Mouse (Mus musculus): ENCODE measurements at regions not wholly inside any gene's neighbourhood (a gene's known extent, or its start where the extent isn't known, plus 50 kb on each side); places are given as distances from the start of the nearest gene placed in this dataset.
A peak's percentile ranks its signal among the peaks of the same experiment; 100 is the strongest.

GRCm38 (mm10) chr3:35295746-35296145, 458.2 kb upstream of the Atp11b start:
- Histone ChIP-seq H3K4me3 (ENCODE audit: low read length) (no peak overlapping the region), H3K36me3 (ENCODE audit: insufficient read depth, low read length) (no peaks in the 10 kb centered on the region), H3K9me3 (ENCODE audit: low read length) (peaks cover 2% of the 10 kb centered on the region; the same call in 1 of the 2 replicates), H3K4me2 (ENCODE audit: low read depth, low read length) (no peak overlapping the region), H3K27me3 (ENCODE audit: insufficient read depth, low read length) (no peaks in the 10 kb centered on the region), H3K9ac (replicated peaks; ENCODE audit: low read length) (no peak overlapping the region), H3K4me1 (ENCODE audit: insufficient read depth, low read length) (no peaks in the 10 kb centered on the region), H3K27ac (no peak overlapping the region)
- 82% methylated on average over 4 of the region's 4 CpGs for WGBS
- no peak for TF ChIP-seq CTCF (IDR thresholded peaks at IDR 0.05; ENCODE audit: low read depth)
- no peak for DNase-seq (ENCODE audit: low spot score)
- no peak for ATAC-seq

GRCm38 (mm10) chr3:35299036-35299435, 454.9 kb upstream of the Atp11b start:
- no peak overlapping the region for H3K4me3 ChIP-seq (ENCODE audit: low read length)
- no peaks in the 10 kb centered on the region for H3K4me1 ChIP-seq (ENCODE audit: insufficient read depth, low read length)
- no peak overlapping the region for H3K9ac ChIP-seq (replicated peaks; ENCODE audit: low read length)
- H3K27ac ChIP-seq = no peak overlapping the region
- TF ChIP-seq CTCF (IDR thresholded peaks at IDR 0.05; ENCODE audit: low read depth) = no peak
- ATAC-seq (no peak), DNase-seq (ENCODE audit: low spot score) (peak; percentile 28)
- H3K27me3 ChIP-seq (ENCODE audit: insufficient read depth, low read length) = no peaks in the 10 kb centered on the region
- no peaks in the 10 kb centered on the region for H3K36me3 ChIP-seq (ENCODE audit: insufficient read depth, low read length)
- peaks cover 8% of the 10 kb centered on the region for H3K9me3 ChIP-seq (ENCODE audit: low read length)
- no peak overlapping the region for H3K4me2 ChIP-seq (ENCODE audit: low read depth, low read length)

- 88% methylated on average over 4 of the region's 4 CpGs for WGBS
- H3K4me2 ChIP-seq (ENCODE audit: low read depth, low read length) = no peak overlapping the region
- no peak for ATAC-seq
- DNase-seq (ENCODE audit: low spot score) = no peak
- H3K27me3 ChIP-seq (ENCODE audit: insufficient read depth, low read length) = no peaks in the 10 kb centered on the region
- no peaks in the 10 kb centered on the region for H3K36me3 ChIP-seq (ENCODE audit: insufficient read depth, low read length)
- H3K27ac ChIP-seq = no peak overlapping the region
- peaks cover 6% of the 10 kb centered on the region; the same call in 1 of the 2 replicates for H3K9me3 ChIP-seq (ENCODE audit: low read length)
- no peak overlapping the region for H3K9ac ChIP-seq (replicated peaks; ENCODE audit: low read length)
- no peaks in the 10 kb centered on the region for H3K4me1 ChIP-seq (ENCODE audit: insufficient read depth, low read length)
- no peak overlapping the region for H3K4me3 ChIP-seq (ENCODE audit: low read length)
- TF ChIP-seq CTCF (IDR thresholded peaks at IDR 0.05; ENCODE audit: low read depth) = no peak
These were observed 447.9 kb upstream of the Atp11b start for GRCm38 (mm10) chr3:35306013-35306412.

- Histone ChIP-seq H3K27me3 (ENCODE audit: insufficient read depth, low read length) (no peaks in the 10 kb centered on the region), H3K4me3 (ENCODE audit: low read length) (no peak overlapping the region), H3K9ac (replicated peaks; ENCODE audit: low read length) (no peak overlapping the region), H3K4me2 (ENCODE audit: low read depth, low read length) (no peak overlapping the region), H3K9me3 (ENCODE audit: low read length) (no peaks in the 10 kb centered on the region), H3K27ac (no peak overlapping the region), H3K36me3 (ENCODE audit: insufficient read depth, low read length) (no peaks in the 10 kb centered on the region), H3K4me1 (ENCODE audit: insufficient read depth, low read length) (no peaks in the 10 kb centered on the region)
- WGBS = 78% methylated on average over 10 of the region's 10 CpGs
- no peak for ATAC-seq
- no peak for DNase-seq (ENCODE audit: low spot score)
- no peak for TF ChIP-seq CTCF (IDR thresholded peaks at IDR 0.05; ENCODE audit: low read depth)
These were observed 439.7 kb upstream of the Atp11b start for GRCm38 (mm10) chr3:35314177-35314576.

- ATAC-seq = no peak
- H3K9ac ChIP-seq (replicated peaks; ENCODE audit: low read length) = no peak overlapping the region
- no peak overlapping the region for H3K27ac ChIP-seq
- H3K4me3 ChIP-seq (ENCODE audit: low read length) = no peak overlapping the region
- no peaks in the 10 kb centered on the region for H3K27me3 ChIP-seq (ENCODE audit: insufficient read depth, low read length)
- H3K4me2 ChIP-seq (ENCODE audit: low read depth, low read length) = no peak overlapping the region
- no peaks in the 10 kb centered on the region for H3K36me3 ChIP-seq (ENCODE audit: insufficient read depth, low read length)
- DNase-seq (ENCODE audit: low spot score) = peak; percentile 12
- no peak for TF ChIP-seq CTCF (IDR thresholded peaks at IDR 0.05; ENCODE audit: low read depth)
- H3K9me3 ChIP-seq (ENCODE audit: low read length) = no peaks in the 10 kb centered on the region
- H3K4me1 ChIP-seq (ENCODE audit: insufficient read depth, low read length) = no peaks in the 10 kb centered on the region
- 47% methylated on average over 6 of the region's 6 CpGs for whole genome bisulfite sequencing
These were observed 438.7 kb upstream of the Atp11b start for GRCm38 (mm10) chr3:35315162-35315561.

GRCm38 (mm10) chr3:35318348-35318747, 435.6 kb upstream of the Atp11b start:
- ATAC-seq (no peak), DNase-seq (ENCODE audit: low spot score) (no peak)
- Histone ChIP-seq H3K36me3 (ENCODE audit: insufficient read depth, low read length) (no peaks in the 10 kb centered on the region), H3K4me3 (ENCODE audit: low read length) (no peak overlapping the region), H3K27ac (no peak overlapping the region), H3K9me3 (ENCODE audit: low read length) (no peaks in the 10 kb centered on the region), H3K4me2 (ENCODE audit: low read depth, low read length) (no peak overlapping the region), H3K27me3 (ENCODE audit: insufficient read depth, low read length) (no peaks in the 10 kb centered on the region), H3K9ac (replicated peaks; ENCODE audit: low read length) (no peak overlapping the region), H3K4me1 (ENCODE audit: insufficient read depth, low read length) (0 out of 2 replicates have a peak, but pooled peaks cover 3% of the 10 kb centered on the region)
- WGBS = 70% methylated on average over 13 of the region's 13 CpGs
- TF ChIP-seq CTCF (IDR thresholded peaks at IDR 0.05; ENCODE audit: low read depth) = no peak

- DNase-seq (ENCODE audit: low spot score) = no peak
- no peak overlapping the region for H3K9ac ChIP-seq (replicated peaks; ENCODE audit: low read length)
- 0 out of 2 replicates have a peak, but pooled peaks cover 3% of the 10 kb centered on the region for H3K4me1 ChIP-seq (ENCODE audit: insufficient read depth, low read length)
- WGBS = 46% methylated on average over 7 of the region's 7 CpGs
- no peak for TF ChIP-seq CTCF (IDR thresholded peaks at IDR 0.05; ENCODE audit: low read depth)
- no peak overlapping the region for H3K27ac ChIP-seq
- H3K9me3 ChIP-seq (ENCODE audit: low read length) = no peaks in the 10 kb centered on the region
- H3K36me3 ChIP-seq (ENCODE audit: insufficient read depth, low read length) = no peaks in the 10 kb centered on the region
- no peaks in the 10 kb centered on the region for H3K27me3 ChIP-seq (ENCODE audit: insufficient read depth, low read length)
- H3K4me3 ChIP-seq (ENCODE audit: low read length) = no peak overlapping the region
- ATAC-seq = 0 out of 2 replicates have a peak, but pooled peaks have one; percentile 21
- H3K4me2 ChIP-seq (ENCODE audit: low read depth, low read length) = no peak overlapping the region
These were observed 433.0 kb upstream of the Atp11b start for GRCm38 (mm10) chr3:35320844-35321393.

Data from hindbrain, postnatal 0 days (tissue).